Mouse (Mus musculus) C2C12 (cell line): ENCODE measurements around the gene Ndufa6.

ENCODE experiments used
- CTCF ChIP-seq: IDR thresholded peaks from one replicate; pipeline ENCODE4 v1.5.1; 2011; ENCODE audit not compliant: control insufficient read depth, insufficient read depth, insufficient read length
- MYOD1 ChIP-seq: IDR thresholded peaks from one replicate; pipeline ENCODE4 v1.6.1; 2011; ENCODE audit warnings: low read depth; ENCODE audit not compliant: control insufficient read depth, insufficient read length
- MYOG ChIP-seq: IDR thresholded peaks from one replicate; pipeline ENCODE4 v1.6.1; 2011; ENCODE audit not compliant: control insufficient read depth, insufficient read length; ENCODE audit errors: extremely low read depth

- TF ChIP-seq CTCF, result no peak
- no peak for TF ChIP-seq MYOD1
- no peak for TF ChIP-seq MYOG
Measured at GRCm38 (mm10) chr15:82376393-82377138, 22.4 kb upstream of the Ndufa6 start.
